Mouse (Mus musculus) G1E (cell line): ENCODE measurements around the gene Gpr183.

Source experiments
- CTCF ChIP-seq: IDR thresholded peaks from 2 replicates; pipeline ENCODE4 v1.5.1; 2012; ENCODE audit warnings: low read depth, low read length, inconsistent platforms, mixed read lengths
- GATA1 ChIP-seq: IDR thresholded peaks from 2 replicates; pipeline ENCODE4 v1.6.1; 2012; ENCODE audit warnings: borderline replicate concordance, low read length, inconsistent platforms, mixed read lengths

DNA sequence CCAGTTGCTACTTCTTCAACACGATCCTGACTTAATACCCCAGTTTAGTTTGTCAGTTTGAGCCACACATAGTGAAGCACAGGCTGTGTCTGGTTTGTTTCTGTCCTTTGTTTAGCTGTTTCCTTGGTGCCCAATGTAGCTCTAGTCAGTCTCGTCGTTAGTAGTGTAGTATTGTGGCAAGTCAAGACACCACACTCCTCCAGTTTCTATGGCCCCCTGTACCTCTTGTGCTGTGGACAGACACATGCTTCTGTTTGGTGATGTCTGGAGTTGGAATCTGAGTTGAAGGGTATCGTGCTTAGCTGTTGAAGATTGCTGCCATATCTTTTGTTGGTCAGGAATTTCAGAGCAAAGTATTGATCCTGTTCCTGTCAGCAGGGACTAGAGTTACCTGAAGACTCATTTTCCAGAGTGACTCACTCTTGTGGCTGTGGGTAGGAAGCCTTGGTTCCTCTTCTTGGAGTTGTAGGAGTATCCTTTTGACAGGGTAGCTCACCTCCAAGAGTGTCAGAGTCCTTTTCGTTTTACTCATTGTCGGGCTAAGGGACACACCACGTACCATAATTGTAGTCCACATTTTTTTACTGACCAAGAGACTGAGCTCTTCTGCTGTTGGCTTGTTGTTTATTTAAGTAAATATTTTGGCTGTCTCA lies 34.1 kb downstream of the Gpr183 start:
- no peak for TF ChIP-seq CTCF
- no peak for TF ChIP-seq GATA1
